Mouse (Mus musculus) limb, embryonic 11.5 days (tissue): Measurements from ENCODE around the gene Myh10. TPM values are rescaled to one million over a fixed set of nuclear protein-coding genes. Genes with fewer than 3 reads are reported as not detected.

Experiments used
- ATAC-seq: fragments of 200-750 bp; cut with Nextera tagmentation; 2 replicates; pipeline ENCODE4 v1.8.0; 2017; ENCODE audit warnings: low read depth; ENCODE audit not compliant: insufficient number of reproducible peaks, low FRiP score, low TSS enrichment
- DNase-seq: peaks from one replicate; pipeline ENCODE4 v3.0.0-alpha.2; 2015; ENCODE audit warnings: low spot score
- H3K27ac ChIP-seq: fragments of 300-500 bp; sonication (generic); replicated peaks from 2 replicates; pipeline ENCODE4 v1.5.1; 2014; ENCODE audit warnings: low read depth, mild to moderate bottlenecking, low read length
- H3K27me3 ChIP-seq: fragments of 300-500 bp; sonication (generic); 2 replicates; pipeline ENCODE4 v1.6.1; 2014; ENCODE audit warnings: mild to moderate bottlenecking, low read length, mixed read lengths; ENCODE audit not compliant: control insufficient read depth, insufficient read depth
- H3K36me3 ChIP-seq: fragments of 300-500 bp; sonication (generic); 2 replicates; pipeline ENCODE4 v1.6.1; 2014; ENCODE audit warnings: mild to moderate bottlenecking, low read length, moderate library complexity, mixed read lengths; ENCODE audit not compliant: control insufficient read depth, insufficient read depth
- H3K4me1 ChIP-seq: fragments of 300-500 bp; sonication (generic); 2 replicates; pipeline ENCODE4 v1.6.1; 2014; ENCODE audit warnings: low read length, mixed read lengths; ENCODE audit not compliant: control insufficient read depth, insufficient read depth
- H3K4me2 ChIP-seq: fragments of 300-500 bp; sonication (generic); 2 replicates; pipeline ENCODE4 v1.6.1; 2014; ENCODE audit warnings: low read depth, mild to moderate bottlenecking, moderate library complexity; ENCODE audit not compliant: severe bottlenecking
- H3K4me3 ChIP-seq: fragments of 300-500 bp; sonication (generic); 2 replicates; pipeline ENCODE4 v1.5.1; 2014; ENCODE audit warnings: low read depth, low read length
- H3K9ac ChIP-seq: fragments of 300-500 bp; sonication (generic); 2 replicates; pipeline ENCODE4 v1.6.1; 2014; ENCODE audit warnings: mild to moderate bottlenecking, low read length
- H3K9me3 ChIP-seq: fragments of 300-500 bp; sonication (generic); 2 replicates; pipeline ENCODE4 v1.6.1; 2016; ENCODE audit warnings: low read length; ENCODE audit not compliant: control insufficient read depth
- WGBS: fragments of 180-500 bp; shearing (Covaris S2); extraction: QIAGEN DNeasy Blood & Tissue Kit; methylation state at CpG from one replicate; pipeline ENCODE4 v1.1.7; 2014; 5-methylcytosine and 5-hydroxymethylcytosine counted together
- polyA plus RNA-seq: library from polyadenylated mRNA; unstranded; fragments of >200 nt; fragmentation: Nextera tagmentation; extraction: Ambion mirVana; gene quantifications from 2 replicates; pipeline ENCODE4 v1.2.1, GENCODE M21; 2014

The Myh10 gene
- polyA plus RNA-seq, 1 experiment from 2014 or later: 148 TPM

- Histone ChIP-seq H3K4me2 (no peak overlapping the region), H3K36me3 (peaks cover 2% of the 10 kb centered on the region; the same call in 1 of the 2 replicates), H3K9me3 (no peaks in the 10 kb centered on the region), H3K27ac (peak overlapping the region; percentile 15; the same call in 1 of the 2 replicates), H3K4me1 (no peaks in the 10 kb centered on the region), H3K4me3 (no peak overlapping the region), H3K27me3 (no peaks in the 10 kb centered on the region), H3K9ac (no peak overlapping the region)
- ATAC-seq: no peak
- DNase-seq: no peak
- 84% methylated on average over 16 of the region's 16 CpGs for WGBS
Observed at GRCm38 (mm10) chr11:68745374-68746200, 54.2 kb downstream of the Myh10 start.

GRCm38 (mm10) chr11:68748121-68748520 is 56.8 kb downstream of the Myh10 start:
- H3K36me3 ChIP-seq: peaks cover 2% of the 10 kb centered on the region; the same call in 1 of the 2 replicates
- 95% methylated on average over 5 of the region's 5 CpGs for WGBS

GRCm38 (mm10) chr11:68750206-68750605 is 58.8 kb downstream of the Myh10 start:
- Histone ChIP-seq H3K4me3 (no peak overlapping the region), H3K9me3 (no peaks in the 10 kb centered on the region), H3K27ac (no peak overlapping the region), H3K36me3 (peaks cover 2% of the 10 kb centered on the region; the same call in 1 of the 2 replicates), H3K4me2 (no peak overlapping the region), H3K9ac (no peak overlapping the region), H3K27me3 (no peaks in the 10 kb centered on the region), H3K4me1 (peaks cover 15% of the 10 kb centered on the region)
- no peak for DNase-seq
- 93% methylated on average over 2 of the region's 2 CpGs for whole genome bisulfite sequencing
- ATAC-seq: no peak

More at GRCm38 (mm10) chr11:68748121-68748520, 56.8 kb downstream of the Myh10 start:
- H3K4me2 ChIP-seq: no peak overlapping the region
- H3K9ac ChIP-seq: no peak overlapping the region
- ATAC-seq (no peak), DNase-seq (no peak)
- no peaks in the 10 kb centered on the region for H3K27me3 ChIP-seq
- H3K4me3 ChIP-seq: no peak overlapping the region
- no peaks in the 10 kb centered on the region for H3K9me3 ChIP-seq
- H3K4me1 ChIP-seq: no peaks in the 10 kb centered on the region
- no peak overlapping the region for H3K27ac ChIP-seq

- H3K4me1 ChIP-seq: peaks cover 15% of the 10 kb centered on the region
- H3K27me3 ChIP-seq: no peaks in the 10 kb centered on the region
- 85% methylated on average over 8 of the region's 8 CpGs for WGBS
- H3K36me3 ChIP-seq: peaks cover 2% of the 10 kb centered on the region; the same call in 1 of the 2 replicates
- H3K4me3 ChIP-seq: no peak overlapping the region
- no peaks in the 10 kb centered on the region for H3K9me3 ChIP-seq
- ATAC-seq (no peak), DNase-seq (no peak)
- H3K4me2 ChIP-seq: no peak overlapping the region
- H3K27ac ChIP-seq: no peak overlapping the region
- H3K9ac ChIP-seq: no peak overlapping the region
Observed at GRCm38 (mm10) chr11:68750938-68751337, 59.6 kb downstream of the Myh10 start.

DNA sequence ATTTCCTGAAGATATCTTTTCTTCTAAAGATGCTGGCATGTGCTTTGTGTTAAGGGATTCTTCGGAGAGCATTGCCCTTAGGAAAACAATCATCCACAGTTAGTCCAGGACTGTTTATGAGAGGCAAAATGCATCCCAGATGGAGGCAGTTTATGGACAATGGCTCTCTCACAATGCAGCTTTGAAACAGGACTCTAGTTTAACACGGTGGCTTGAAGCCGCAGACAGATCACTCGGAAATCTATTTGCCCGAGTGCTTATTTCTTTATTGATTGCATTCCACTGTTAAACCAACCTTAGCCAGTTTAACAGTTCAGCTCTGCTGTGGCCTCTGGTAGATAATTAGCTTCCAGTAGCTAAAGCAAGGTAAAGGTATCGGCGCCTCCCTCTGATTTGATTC is 62.9 kb downstream of the Myh10 start:
- WGBS: 26% methylated on average over 7 of the region's 7 CpGs
- H3K4me2 ChIP-seq: no peak overlapping the region

GRCm38 (mm10) chr11:68756456-68757348 is 65.3 kb downstream of the Myh10 start:
- peaks cover 19% of the 10 kb centered on the region for H3K4me1 ChIP-seq
- H3K9ac ChIP-seq: no peak overlapping the region
- no peak overlapping the region for H3K4me3 ChIP-seq
- peaks cover 8% of the 10 kb centered on the region; the same call in 1 of the 2 replicates for H3K36me3 ChIP-seq
- H3K27ac ChIP-seq: no peak overlapping the region
- H3K4me2 ChIP-seq: no peak overlapping the region
- 66% methylated on average over 11 of the region's 11 CpGs for WGBS
- no peaks in the 10 kb centered on the region for H3K27me3 ChIP-seq
- DNase-seq (no peak), ATAC-seq (no peak)
- H3K9me3 ChIP-seq: no peaks in the 10 kb centered on the region

More for the DNA sequence above, 62.9 kb downstream of the Myh10 start:
- Histone ChIP-seq H3K27me3 (no peaks in the 10 kb centered on the region), H3K9ac (no peak overlapping the region), H3K36me3 (peaks cover 2% of the 10 kb centered on the region; the same call in 1 of the 2 replicates), H3K9me3 (no peaks in the 10 kb centered on the region), H3K4me3 (no peak overlapping the region), H3K27ac (peak overlapping the region; percentile 38; the same call in 1 of the 2 replicates), H3K4me1 (peaks cover 19% of the 10 kb centered on the region)
- DNase-seq (peak; percentile 65), ATAC-seq (no peak)

- Histone ChIP-seq H3K27me3 (no peaks in the 10 kb centered on the region), H3K9ac (no peak overlapping the region), H3K9me3 (no peaks in the 10 kb centered on the region), H3K4me2 (no peak overlapping the region), H3K36me3 (peaks cover 19% of the 10 kb centered on the region), H3K4me3 (no peak overlapping the region), H3K4me1 (peaks cover 9% of the 10 kb centered on the region), H3K27ac (no peak overlapping the region)
- 94% methylated on average over 3 of the region's 3 CpGs for WGBS
- DNase-seq (no peak), ATAC-seq (no peak)
Observed at GRCm38 (mm10) chr11:68759691-68760090, 68.3 kb downstream of the Myh10 start.

GRCm38 (mm10) chr11:68761155-68761554 is 69.8 kb downstream of the Myh10 start:
- Histone ChIP-seq H3K4me2 (no peak overlapping the region), H3K4me3 (no peak overlapping the region), H3K36me3 (peaks cover 28% of the 10 kb centered on the region), H3K9me3 (no peaks in the 10 kb centered on the region), H3K27me3 (no peaks in the 10 kb centered on the region), H3K4me1 (0 out of 2 replicates have a peak, but pooled peaks cover 4% of the 10 kb centered on the region), H3K27ac (no peak overlapping the region), H3K9ac (no peak overlapping the region)
- DNase-seq (no peak), ATAC-seq (no peak)
- 88% methylated on average over 4 of the region's 4 CpGs for WGBS
